Mouse (Mus musculus) central nervous system, embryonic 18 days (tissue): ENCODE data around the gene Sbk3. TPM values are rescaled to one million over a fixed set of nuclear protein-coding genes. Genes with fewer than 3 reads are reported as not detected.

Experiments used
- polyA plus RNA-seq: library from polyadenylated mRNA; depleted of rRNA; stranded (reverse); fragments of >200 nt; gene quantifications from 2 replicates; pipeline ENCODE4 v1.2.3, GENCODE M21; 2012; rRNA removed

Sbk3 gene
- 1.9 and 2.0 TPM in 2 replicates for polyA plus RNA-seq

GRCm38 (mm10) chr7:4971068-4971467 lies at the start of gene Sbk3:
Gene Sbk3, minus strand, starts transcription at chr7:4971168.

GRCm38 (mm10) chr7:5020000-5020681 lies 49.2 kb upstream of the Sbk3 start, which contains the start of the genes Zfp865 and Ccdc106:
Gene Zfp865, plus strand, starts transcription at chr7:5020376.
Gene Ccdc106, plus strand, starts transcription at chr7:5020553.

GRCm38 (mm10) chr7:5015118-5016001 lies 44.4 kb upstream of the Sbk3 start, which contains the start of gene Gm44973:
Gene Gm44973, plus strand, starts transcription at chr7:5015496.

GRCm38 (mm10) chr7:5014251-5015117 lies 43.5 kb upstream of the Sbk3 start, which contains the start of the genes Zfp524 and Fiz1:
Gene Zfp524, plus strand, starts transcription at chr7:5014415.
Gene Fiz1, minus strand, starts transcription at chr7:5014697.

GRCm38 (mm10) chr7:4996003-4996895 lies 25.3 kb upstream of the Sbk3 start, which contains the start of gene Zfp579:
Gene Zfp579, minus strand, starts transcription at chr7:4996158.

GRCm38 (mm10) chr7:4964272-4964671 lies 6.7 kb downstream of the Sbk3 start, which contains the start of gene Sbk2:
Gene Sbk2, minus strand, starts transcription at chr7:4964406.

GRCm38 (mm10) chr7:4925441-4926381 lies 45.3 kb downstream of the Sbk3 start, which contains the start of gene Ssc5d:
Gene Ssc5d, plus strand, starts transcription at chr7:4925785.

GRCm38 (mm10) chr7:4921824-4922482 lies 49.0 kb downstream of the Sbk3 start, which contains the start of gene Nat14:
Gene Nat14, plus strand, starts transcription at chr7:4922028.

Other genes starting within 250 kb of the Sbk3 start
- 0.11 and 0.14 TPM in 2 replicates for gene Tmem150b, start 245.9 kb downstream of the Sbk3 start, polyA plus RNA-seq
- gene Kmt5c, start 231.1 kb downstream of the Sbk3 start, polyA plus RNA-seq: 112 and 122 TPM in 2 replicates
- gene Cox6b2, start 218.1 kb downstream of the Sbk3 start, polyA plus RNA-seq: 29.6 and 43.1 TPM in 2 replicates
- 0.03 TPM in 1 of 2 replicates, not detected in the other for gene Fam71e2, start 199.9 kb downstream of the Sbk3 start, polyA plus RNA-seq
- 0.49 and 0.62 TPM in 2 replicates for gene Il11, start 188.3 kb downstream of the Sbk3 start, polyA plus RNA-seq
- gene Tmem190, start 188.2 kb downstream of the Sbk3 start, polyA plus RNA-seq: not detected in 2 replicates
- 6.4 and 7.8 TPM in 2 replicates for gene Tmem238, start 181.5 kb downstream of the Sbk3 start, polyA plus RNA-seq
- gene Rpl28, start 178.3 kb downstream of the Sbk3 start, polyA plus RNA-seq: 289 and 373 TPM in 2 replicates
- gene Ube2s, start 158.6 kb downstream of the Sbk3 start, polyA plus RNA-seq: 351 and 378 TPM in 2 replicates
- gene Shisa7, start 126.5 kb downstream of the Sbk3 start, polyA plus RNA-seq: 155 and 178 TPM in 2 replicates
- gene Isoc2b, start 100.9 kb downstream of the Sbk3 start, polyA plus RNA-seq: 2.4 and 3.1 TPM in 2 replicates
- 6.4 and 7.5 TPM in 2 replicates for gene Isoc2a, start 94.0 kb downstream of the Sbk3 start, polyA plus RNA-seq
- 0.89 and 1.0 TPM in 2 replicates for gene Gm36210, start 64.7 kb downstream of the Sbk3 start, polyA plus RNA-seq
- 8.0 and 9.8 TPM in 2 replicates for gene Zfp628, start 56.0 kb downstream of the Sbk3 start, polyA plus RNA-seq
- gene Nat14, start 49.1 kb downstream of the Sbk3 start, polyA plus RNA-seq: 34.3 and 37.0 TPM in 2 replicates
- 2.5 and 3.2 TPM in 2 replicates for gene Ssc5d, start 45.4 kb downstream of the Sbk3 start, polyA plus RNA-seq
- 0.12 and 0.23 TPM in 2 replicates for gene Sbk2, start 6.8 kb downstream of the Sbk3 start, polyA plus RNA-seq
- gene Zfp579, start 25.0 kb upstream of the Sbk3 start, polyA plus RNA-seq: 83.5 and 95.4 TPM in 2 replicates
- gene Zfp524, start 43.2 kb upstream of the Sbk3 start, polyA plus RNA-seq: 9.7 and 10.5 TPM in 2 replicates
- gene Fiz1, start 43.5 kb upstream of the Sbk3 start, polyA plus RNA-seq: 30.6 and 33.0 TPM in 2 replicates
- not detected in 2 replicates for gene Gm44973, start 44.3 kb upstream of the Sbk3 start, polyA plus RNA-seq
- gene Zfp865, start 49.2 kb upstream of the Sbk3 start, polyA plus RNA-seq: 28.3 and 32.9 TPM in 2 replicates
- 70.7 and 72.2 TPM in 2 replicates for gene Ccdc106, start 49.4 kb upstream of the Sbk3 start, polyA plus RNA-seq
- gene 4632433K11Rik, start 63.0 kb upstream of the Sbk3 start, polyA plus RNA-seq: not detected in 2 replicates
- gene Zfp784, start 67.3 kb upstream of the Sbk3 start, polyA plus RNA-seq: 5.8 and 7.8 TPM in 2 replicates
- 46.8 and 62.8 TPM in 2 replicates for gene Zfp580, start 80.4 kb upstream of the Sbk3 start, polyA plus RNA-seq
- 319 and 341 TPM in 2 replicates for gene U2af2, start 91.0 kb upstream of the Sbk3 start, polyA plus RNA-seq
- 180 and 196 TPM in 2 replicates for gene Epn1, start 109.1 kb upstream of the Sbk3 start, polyA plus RNA-seq
- gene Rfpl4, start 145.8 kb upstream of the Sbk3 start, polyA plus RNA-seq: not detected in 2 replicates
- gene Rasl2-9, start 154.8 kb upstream of the Sbk3 start, polyA plus RNA-seq: 0.36 and 0.44 TPM in 2 replicates
- not detected in 2 replicates for gene Vmn1r55, start 178.5 kb upstream of the Sbk3 start, polyA plus RNA-seq
- gene Vmn1r56, start 225.6 kb upstream of the Sbk3 start, polyA plus RNA-seq: not detected in 2 replicates
- gene Vmn1r57, start 247.3 kb upstream of the Sbk3 start, polyA plus RNA-seq: not detected in 2 replicates